Mouse (Mus musculus) thymus, adult 2 months (tissue): ENCODE results near the gene Cul7.

Experiments used
- CTCF ChIP-seq: fragments of 200-500 bp; IDR thresholded peaks from 2 replicates; pipeline ENCODE4 v1.5.1; 2012; ENCODE audit warnings: mild to moderate bottlenecking, control low read depth, low read length, moderate library complexity, borderline replicate concordance; ENCODE audit not compliant: control insufficient read depth, poor library complexity, insufficient read depth; ENCODE audit errors: extremely low read depth
- POLR2A ChIP-seq: fragments of 200-500 bp; IDR thresholded peaks from 2 replicates; pipeline ENCODE4 v1.6.1; 2012; ENCODE audit warnings: mild to moderate bottlenecking, low read length, control low read depth, moderate library complexity; ENCODE audit not compliant: control insufficient read depth, poor library complexity, insufficient read depth; ENCODE audit errors: extremely low read depth

DNA sequence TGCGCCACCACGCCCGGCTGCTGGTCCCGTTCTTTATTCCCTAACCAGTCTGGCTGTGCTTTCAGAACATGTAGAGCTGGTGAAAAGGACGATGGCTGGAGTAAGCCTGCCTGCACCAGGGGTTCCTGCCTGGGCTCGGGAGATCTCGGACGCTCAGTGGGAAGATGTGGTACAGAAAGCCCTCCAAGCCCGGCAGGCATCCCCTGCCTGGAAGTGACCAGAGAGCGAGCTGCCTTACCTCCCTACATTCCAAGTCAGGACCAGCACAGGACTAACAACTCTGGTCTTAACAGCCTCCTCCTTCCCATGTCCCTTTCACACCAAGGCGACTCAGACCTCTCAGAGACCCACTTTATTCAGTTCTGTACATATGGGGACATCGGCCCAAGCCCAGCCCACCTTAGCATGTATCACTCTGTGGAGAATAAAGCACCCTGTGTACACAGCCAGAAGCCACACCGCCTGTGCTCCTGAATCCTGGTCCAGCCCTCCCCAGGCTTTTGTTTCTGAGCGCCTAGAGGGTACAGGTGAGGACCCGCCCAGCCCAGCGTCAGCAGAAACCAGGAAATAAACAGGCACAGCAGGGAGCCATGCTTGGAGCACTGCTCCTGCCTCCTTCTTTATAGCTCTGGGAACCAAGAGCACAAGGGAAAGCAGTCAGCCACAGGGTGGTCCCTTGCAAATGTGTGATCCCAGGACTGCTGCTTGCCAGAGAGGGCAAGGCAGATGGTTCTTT, 32.7 kb downstream of the Cul7 start:
- TF ChIP-seq CTCF: no peak
- no peak for TF ChIP-seq POLR2A
